Mouse (Mus musculus): Measurements from ENCODE around the gene Stard13.

GRCm38 (mm10) chr5:151076917-151077316 lies 156.7 kb downstream of the Stard13 start:
- TF ChIP-seq CTCF (IDR thresholded peaks at IDR 0.05; ENCODE audit: extremely low read depth, insufficient read length, insufficient replicate concordance, low read depth, low read length) (no peak), POLR2A (IDR thresholded peaks at IDR 0.05; ENCODE audit: low read depth, low read length) (no peak)
